Mouse (Mus musculus) stomach, postnatal 0 days (tissue): Measurements from ENCODE around the gene Epo.

Source experiments
- CTCF ChIP-seq: IDR thresholded peaks from 2 replicates; pipeline ENCODE4 v1.5.1; 2016; ENCODE audit warnings: antibody characterized with exemption, low read depth, mild to moderate bottlenecking, moderate library complexity
- EP300 ChIP-seq: optimal IDR thresholded peaks from 2 replicates; pipeline ENCODE3; 2016; ENCODE audit warnings: antibody characterized with exemption

DNA sequence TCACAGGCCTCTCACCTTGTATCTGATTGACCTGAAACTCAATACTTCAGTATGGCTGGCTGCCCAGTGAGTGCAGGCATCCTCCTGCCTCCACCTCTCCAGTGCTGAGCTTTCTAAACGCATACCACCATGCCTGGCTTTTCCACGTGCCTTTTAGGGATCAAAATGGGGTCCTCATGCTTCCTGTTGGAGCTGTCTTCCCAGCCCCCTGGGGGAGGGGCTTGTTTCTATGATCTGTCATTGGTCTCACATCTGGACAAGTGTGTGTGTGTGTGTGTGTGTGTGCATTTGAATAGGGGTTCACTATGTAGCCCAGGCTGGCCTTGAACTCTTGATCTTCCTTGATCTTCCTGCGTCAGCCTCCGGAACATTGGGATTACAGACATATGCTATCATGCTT, 4.4 kb upstream of the Epo start:
- TF ChIP-seq EP300 (no peak), CTCF (no peak)
